Mouse (Mus musculus): ENCODE measurements around the gene Rpl12. TPM values are rescaled to one million over a fixed set of nuclear protein-coding genes. Genes with fewer than 3 reads are reported as not detected.

The Rpl12 gene
- total RNA-seq (2014; fragmentation: Nextera tagmentation), result 3,260 and 3,361 TPM in 2 replicates
- 3,030 and 3,103 TPM in 2 replicates for total RNA-seq (2017)

DNA sequence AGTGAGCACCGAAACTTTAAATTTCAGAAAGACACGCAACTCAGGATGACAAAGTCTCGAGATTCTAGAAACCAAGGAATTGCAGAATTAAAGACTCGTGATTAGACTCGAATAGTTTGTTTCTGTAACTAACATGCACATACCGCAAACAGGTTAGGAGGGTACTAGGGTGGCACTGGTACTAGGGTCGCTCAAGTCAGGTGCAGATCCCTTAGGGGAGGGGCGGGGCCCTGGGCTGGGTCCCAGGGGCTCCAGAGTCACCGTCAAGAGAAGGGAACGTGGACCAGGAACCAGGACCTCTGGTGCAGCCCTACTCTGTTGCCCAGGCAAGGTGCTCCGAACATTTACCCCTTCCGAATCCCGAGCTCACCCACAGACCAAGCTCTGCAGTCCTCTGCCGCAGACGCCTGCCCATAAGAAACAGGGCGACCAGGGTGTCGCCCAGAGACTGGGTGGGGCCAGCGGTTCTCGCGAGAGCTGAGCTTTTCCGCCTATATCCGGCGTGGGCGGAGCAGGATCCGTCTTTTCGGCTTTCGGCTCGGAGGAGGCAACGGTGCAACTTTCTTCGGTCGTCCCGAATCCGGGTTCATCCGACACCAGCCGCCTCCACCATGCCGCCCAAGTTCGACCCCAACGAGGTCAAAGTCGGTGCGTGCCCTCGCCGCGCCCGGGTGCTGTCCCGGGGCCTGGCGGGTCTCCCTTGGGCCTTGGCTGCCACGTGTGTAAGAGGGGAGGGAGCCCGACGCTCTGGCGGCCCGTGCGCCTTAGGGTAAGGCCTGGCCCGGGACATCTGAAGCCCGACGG, at the start of gene Rpl12, which contains the start of gene Lrsam1:
TSS of gene Rpl12 (plus strand) at position 368 of the 804 bp plus-strand sequence.
TSS of gene Lrsam1 (minus strand) at position 423 of the 804 bp plus-strand sequence.
- ATAC-seq (replicated peaks; ENCODE audit: low FRiP score, low TSS enrichment, poor library complexity, severe bottlenecking), result peak; percentile 79

DNA sequence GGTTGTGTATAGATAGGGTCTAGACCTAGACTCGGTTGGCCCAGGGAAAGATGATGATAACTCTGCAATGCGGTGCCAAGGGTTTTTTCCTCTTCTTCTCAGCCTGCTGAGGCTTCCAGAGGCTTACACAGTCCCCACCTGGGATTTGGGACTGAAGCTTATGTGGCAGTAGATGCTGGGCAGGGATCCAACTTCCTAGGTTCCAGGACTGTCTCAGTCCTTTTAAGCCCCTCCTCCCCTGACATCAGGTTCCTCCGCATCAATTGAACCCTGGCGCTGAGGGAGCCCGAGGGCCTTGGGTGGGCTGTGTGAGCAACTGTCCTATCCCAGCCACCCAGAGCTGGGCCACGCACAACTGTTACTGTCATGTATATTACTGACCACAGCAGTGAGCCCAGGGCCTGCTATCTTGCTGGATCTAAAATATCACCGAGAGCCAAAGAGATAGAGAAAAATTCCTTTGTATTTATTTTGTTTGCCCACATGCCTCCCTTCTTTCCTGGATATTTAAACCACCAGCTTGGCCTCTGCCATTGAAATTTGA, 49.6 kb upstream of the Rpl12 start:
- ATAC-seq (replicated peaks; ENCODE audit: low FRiP score, low TSS enrichment, poor library complexity, severe bottlenecking), result no peak

DNA sequence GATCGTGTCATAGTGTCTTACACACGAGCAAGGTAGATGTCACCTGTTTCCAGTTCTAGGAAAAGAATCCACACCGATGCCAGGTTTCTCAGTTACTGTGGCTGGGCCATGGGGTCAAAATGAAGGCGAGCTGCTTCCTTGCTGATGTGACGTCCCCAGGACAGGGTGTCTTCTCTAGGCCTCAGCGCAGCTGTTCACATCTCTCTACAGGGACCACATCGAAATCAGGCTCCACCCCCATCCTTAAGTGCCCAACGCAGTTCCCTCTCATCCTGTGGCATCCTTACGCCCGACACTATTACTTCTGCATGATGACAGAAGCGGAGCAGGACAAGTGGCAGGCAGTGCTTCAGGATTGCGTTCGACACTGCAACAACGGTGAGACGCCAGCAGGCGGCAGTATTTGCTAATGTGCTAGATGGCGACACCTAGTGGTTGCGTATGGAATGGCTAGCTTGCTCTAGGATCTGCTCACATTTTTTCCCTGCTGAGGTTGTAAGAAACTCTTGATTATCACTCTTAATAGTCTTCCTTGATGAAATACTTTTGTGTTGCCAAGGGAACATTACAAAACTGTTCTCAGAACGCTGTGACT, 49.1 kb upstream of the Rpl12 start:
- ATAC-seq (replicated peaks; ENCODE audit: low FRiP score, low TSS enrichment, poor library complexity, severe bottlenecking), result peak; percentile 60

DNA sequence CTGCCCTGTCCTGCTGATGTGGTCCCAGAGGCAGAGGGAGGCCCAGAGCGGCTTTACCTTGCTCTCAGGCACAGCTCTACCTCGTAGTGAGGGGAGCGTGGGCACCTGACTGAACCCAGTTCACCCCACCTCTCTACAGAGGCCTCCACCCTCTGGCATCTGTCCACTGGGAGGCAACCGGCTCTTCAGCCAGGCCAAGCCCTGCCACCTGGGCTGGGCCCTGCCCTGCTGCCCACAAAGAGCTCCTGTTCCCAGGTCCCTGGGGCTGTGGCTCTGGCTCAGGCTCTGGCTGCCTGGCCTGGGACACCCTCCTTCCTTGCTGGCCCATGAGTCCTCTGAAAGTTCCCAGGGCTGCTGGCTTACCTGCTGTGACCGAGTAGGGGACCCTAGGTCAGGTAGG, 47.0 kb upstream of the Rpl12 start:
- ATAC-seq (replicated peaks; ENCODE audit: low FRiP score, low TSS enrichment, poor library complexity, severe bottlenecking), result no peak

DNA sequence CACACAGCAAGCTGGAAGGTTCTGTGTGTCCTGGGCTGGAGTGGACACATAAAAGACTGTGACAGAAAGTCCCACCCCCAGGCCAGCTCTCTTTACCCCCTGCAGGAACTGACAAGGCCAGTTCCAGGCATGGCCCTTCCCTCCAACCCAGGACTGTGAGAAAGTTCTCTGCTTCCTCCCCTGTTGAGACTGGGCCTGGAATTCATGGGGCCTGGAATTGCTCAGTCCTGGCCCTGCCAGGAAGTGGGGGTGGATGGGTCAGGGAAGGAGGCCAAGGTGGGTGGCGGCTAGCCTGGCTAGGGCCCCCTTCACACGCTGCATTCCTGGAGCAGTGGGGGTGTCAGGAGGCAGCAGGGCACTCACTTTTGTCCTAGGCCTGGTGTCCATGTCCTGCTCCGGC, 46.5 kb upstream of the Rpl12 start:
- ATAC-seq (replicated peaks; ENCODE audit: low FRiP score, low TSS enrichment, poor library complexity, severe bottlenecking), result no peak

DNA sequence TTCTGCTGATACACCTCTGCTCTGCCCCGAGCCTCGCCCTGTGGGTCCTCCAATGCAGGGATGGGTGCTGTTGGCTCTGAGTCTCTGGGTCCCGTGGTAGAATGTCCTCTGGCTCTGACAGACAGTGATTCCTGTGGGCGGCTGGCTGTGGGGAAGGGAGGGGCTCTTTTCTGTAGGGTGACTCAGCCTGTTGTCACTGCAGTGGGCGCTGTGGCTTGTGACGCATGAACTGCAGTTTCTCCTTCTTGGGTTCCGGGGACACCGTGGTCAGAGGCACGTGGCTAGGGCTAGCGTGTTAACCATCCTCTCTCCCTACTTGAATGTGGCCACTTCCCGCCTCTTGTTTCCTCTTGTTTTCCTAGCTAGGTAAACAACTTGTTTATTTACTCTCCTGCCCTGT, 43.8 kb upstream of the Rpl12 start:
- peak; percentile 56; the same call in 1 of the 2 replicates for ATAC-seq (replicated peaks; ENCODE audit: low FRiP score, low TSS enrichment, poor library complexity, severe bottlenecking)

DNA sequence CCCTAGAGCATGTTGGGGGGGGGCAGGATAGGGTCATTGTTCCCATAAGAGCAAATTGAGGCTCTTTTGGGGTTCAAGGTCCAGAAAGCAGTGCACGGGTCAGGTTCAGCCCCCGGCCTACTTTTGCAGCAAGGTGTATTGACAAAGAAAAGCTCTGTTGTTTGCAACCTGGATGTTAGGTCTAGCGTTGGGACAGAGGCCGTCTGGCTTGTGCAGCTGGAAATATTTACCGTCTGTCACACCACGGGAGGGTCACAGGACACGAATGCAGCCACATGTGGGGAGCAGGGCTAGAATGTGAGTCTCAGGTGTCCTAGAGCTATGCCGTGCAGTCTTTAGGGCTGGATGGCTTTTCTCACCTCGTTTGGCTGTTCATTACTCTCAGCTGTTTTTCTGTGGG, 43.0 kb upstream of the Rpl12 start:
- ATAC-seq (replicated peaks; ENCODE audit: low FRiP score, low TSS enrichment, poor library complexity, severe bottlenecking), result no peak

DNA sequence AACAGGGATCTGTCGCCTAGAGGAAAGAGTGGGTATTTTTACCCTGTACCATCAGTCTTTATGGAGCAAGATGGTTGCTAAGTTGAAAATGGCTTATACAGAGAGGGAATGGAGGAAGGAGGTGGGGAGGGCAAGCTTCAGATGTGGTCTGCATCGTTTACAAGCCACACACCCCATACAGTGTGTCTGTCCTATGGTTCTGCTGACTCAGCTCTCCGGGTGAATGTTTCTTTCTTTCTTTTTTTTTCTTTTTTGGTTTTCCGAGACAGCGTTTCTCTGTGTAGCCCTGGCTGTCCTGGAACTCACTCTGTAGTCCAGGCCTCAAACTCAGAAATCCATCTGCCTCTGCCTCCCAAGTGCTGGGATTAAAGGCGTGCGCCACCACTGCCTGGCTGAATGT, 40.1 kb upstream of the Rpl12 start:
- no peak for ATAC-seq (replicated peaks; ENCODE audit: low FRiP score, low TSS enrichment, poor library complexity, severe bottlenecking)

DNA sequence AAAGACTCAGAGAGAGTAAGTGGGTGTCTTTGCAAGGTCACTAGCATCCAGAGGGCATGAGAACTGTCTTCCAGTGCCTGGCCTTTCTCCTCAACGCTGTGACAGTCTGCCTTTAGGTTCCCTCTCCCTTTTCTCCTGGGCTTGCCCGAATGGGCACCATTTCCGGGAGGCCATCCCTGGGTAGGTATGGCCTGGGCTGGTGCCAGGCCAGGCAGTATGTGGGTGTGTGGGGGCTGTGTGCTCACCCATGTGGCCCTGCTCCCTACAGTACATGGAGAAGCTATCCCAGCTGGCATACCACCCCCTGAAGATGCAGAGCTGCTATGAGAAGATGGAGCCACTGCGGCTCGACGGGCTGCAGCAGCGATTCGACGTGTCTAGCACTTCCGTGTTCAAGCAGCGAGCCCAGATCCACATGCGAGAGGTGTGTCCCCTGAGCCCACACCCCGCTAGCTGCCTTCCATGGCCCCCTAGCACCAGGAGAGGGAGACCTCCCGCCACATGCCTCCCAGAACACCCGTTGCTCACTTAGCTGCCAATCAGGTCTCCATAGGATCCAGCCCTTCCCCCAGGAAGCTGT, 39.5 kb upstream of the Rpl12 start:
- ATAC-seq (replicated peaks; ENCODE audit: low FRiP score, low TSS enrichment, poor library complexity, severe bottlenecking), result no peak

DNA sequence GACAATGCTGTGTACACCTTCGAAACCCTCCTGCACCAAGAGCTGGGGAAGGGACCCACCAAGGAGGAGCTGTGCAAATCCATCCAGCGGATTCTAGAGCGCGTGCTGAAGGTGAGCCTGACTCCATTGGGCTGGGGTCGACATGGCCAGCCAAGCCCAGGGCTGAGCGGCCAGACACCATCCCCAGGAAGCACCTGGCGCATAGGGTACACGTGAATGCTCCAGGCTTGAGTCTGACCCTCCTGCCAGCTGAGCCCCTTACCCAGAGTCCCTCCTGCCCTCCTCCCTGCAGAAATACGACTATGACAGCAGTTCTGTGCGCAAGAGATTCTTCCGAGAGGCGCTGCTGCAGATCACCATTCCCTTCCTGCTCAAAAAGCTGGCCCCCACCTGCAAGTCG, 38.8 kb upstream of the Rpl12 start:
- no peak for ATAC-seq (replicated peaks; ENCODE audit: low FRiP score, low TSS enrichment, poor library complexity, severe bottlenecking)

DNA sequence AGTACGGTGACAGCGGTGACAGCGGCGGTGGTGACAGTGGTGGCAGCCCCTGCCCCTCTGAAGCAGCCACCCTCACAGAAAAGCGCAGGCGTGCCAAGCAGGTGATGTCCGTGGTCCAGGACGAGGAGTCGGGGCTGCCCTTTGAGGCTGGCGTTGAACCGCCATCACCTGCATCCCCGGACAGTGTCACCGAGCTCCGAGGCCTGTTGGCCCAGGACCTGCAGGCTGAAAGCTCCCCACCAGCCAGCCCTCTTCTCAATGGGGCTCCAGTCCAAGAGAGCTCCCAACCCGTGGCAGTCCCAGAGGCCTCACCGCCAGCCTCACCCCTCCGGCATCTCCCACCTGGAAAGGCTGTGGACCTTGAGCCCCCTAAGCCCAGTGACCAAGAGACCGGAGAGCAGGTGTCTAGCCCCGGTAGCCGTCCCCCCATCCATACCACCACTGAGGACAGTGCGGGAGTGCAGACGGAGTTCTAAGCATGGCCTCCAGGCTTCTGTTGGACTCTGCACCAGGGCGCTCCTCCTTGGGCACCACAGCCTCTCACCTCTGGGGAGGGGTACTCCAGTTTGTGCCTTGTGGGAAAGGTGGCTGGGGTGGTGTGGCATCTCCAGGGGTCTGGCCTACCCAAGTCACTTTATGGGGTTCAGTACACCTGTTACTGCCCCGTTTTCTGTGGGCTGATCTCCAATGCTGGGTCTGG, 37.7 kb upstream of the Rpl12 start:
- no peak for ATAC-seq (replicated peaks; ENCODE audit: low FRiP score, low TSS enrichment, poor library complexity, severe bottlenecking)

DNA sequence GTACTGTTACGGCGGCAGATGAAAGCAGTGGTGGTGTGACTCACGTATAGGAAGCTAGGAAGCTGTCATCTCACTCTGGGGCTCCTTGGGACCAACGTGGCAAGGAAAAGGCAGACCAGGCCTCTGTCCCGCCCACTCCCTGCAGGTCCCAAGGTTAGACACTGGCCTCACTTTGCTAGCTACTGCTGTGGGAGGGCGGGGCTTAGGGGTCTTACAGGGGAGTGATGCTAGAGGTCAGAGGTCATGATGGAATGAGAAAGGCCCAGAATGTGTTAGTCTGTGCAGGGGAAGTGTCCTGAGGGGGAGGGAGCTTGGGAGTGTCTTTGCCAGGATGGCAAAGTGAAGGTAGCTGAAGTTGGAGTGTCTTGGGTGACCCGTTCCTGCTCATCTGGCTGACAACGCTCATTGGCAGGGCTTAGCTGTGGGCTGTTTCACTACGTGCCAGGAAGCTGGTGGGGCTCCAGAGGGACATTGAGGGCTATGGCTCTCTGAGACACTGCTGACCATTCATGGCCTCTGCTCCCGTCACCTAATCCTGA, 37.0 kb upstream of the Rpl12 start:
- no peak for ATAC-seq (replicated peaks; ENCODE audit: low FRiP score, low TSS enrichment, poor library complexity, severe bottlenecking)

DNA sequence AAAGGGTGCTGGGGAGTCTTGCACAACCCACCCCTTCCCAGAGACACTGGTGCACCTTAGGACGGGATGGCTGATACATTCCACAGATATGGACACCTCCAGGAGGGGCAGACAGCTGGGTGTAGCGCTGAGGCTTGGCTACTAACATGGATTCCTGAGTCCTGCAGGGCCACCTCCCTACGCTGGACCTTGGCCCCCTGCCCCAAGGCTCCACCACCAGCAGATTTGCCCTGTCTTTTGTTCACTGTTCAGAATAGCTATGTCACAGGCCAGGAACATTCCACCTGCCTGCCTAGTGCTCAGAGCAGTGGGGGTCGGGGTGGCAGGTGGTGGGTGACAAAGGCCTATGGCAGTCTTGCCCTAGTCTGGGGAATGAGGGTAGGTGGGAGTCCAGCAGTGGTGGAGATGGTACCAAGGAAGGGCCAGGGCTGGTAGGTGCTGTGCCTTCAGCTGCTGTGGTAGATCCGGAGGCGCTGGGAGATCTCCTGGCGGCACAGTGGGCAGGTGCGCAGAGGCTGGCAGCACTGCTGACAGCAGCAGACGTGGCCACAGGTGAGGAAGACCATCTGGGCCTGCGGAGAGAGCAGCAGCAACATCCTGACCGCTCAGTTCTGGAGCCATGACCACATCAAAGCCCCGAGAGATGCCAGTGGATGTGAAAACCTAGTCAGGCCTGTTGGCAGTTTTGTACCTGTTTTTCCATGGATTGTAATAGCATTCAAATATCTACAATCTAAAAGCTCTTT, 34.9 kb upstream of the Rpl12 start:
- ATAC-seq (replicated peaks; ENCODE audit: low FRiP score, low TSS enrichment, poor library complexity, severe bottlenecking), result no peak

DNA sequence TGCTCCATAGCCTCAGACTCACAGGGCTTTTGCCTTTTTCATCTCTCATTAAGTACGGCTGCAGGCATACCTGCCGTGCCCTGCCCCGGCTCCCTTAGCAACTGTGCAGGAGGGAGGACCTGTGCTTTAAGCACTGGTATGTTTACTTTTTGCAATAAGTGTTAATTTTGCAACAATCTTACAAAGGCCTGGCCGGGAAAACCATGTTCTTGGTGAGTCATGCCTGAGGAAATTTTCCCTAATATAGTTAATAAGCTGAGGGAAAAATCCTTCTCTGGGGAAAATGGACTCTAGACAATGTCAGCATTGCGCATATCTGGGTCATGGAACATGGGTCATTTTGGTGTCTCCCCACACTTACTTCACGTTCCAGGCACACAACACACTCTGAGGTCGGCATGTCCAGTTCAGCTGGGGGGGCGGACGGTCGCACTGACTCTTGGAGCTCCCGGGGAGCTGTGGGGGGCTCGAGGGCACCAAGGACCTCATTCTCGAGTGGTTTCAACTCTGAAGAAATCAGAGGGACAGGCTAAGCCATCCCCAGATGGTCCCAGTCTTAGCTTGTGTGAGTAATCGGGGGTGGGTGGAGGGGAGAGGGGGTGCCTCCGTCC, 33.6 kb upstream of the Rpl12 start:
- ATAC-seq (replicated peaks; ENCODE audit: low FRiP score, low TSS enrichment, poor library complexity, severe bottlenecking), result no peak

DNA sequence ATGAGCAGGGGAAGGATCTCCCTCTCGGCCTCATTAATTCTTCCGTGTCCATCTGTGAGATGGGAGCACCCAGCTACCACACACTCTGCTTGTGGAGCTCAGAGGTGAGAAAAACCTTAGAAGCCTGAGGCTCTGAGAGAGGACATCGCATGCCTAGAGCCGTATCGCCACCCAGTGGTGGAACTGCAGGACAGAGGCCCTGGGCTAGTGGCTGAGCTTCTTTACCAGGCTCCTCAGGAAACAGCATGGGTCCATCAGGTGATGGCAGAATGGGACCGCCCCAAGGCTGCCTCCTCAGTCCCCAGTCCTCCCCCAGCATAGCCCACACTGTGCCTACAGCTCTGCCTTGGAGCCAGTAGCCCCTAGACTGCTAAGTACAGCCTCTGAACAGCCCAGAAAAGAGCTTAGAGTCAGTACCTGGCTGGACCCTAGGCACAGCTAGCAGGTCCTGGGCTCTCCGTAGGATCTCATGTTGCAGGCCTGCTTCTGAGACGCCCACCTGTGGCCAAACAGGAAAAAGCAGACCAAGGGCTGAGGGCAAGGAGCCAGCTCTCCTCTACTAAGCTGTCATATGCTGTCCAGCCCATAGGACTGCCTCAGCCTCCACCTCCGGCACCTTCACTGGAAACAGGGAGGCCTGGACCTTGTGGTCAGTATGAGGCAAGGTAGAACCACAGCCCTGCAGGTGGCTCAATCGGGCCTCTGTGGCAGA, 33.0 kb upstream of the Rpl12 start:
- peak; percentile 75 for ATAC-seq (replicated peaks; ENCODE audit: low FRiP score, low TSS enrichment, poor library complexity, severe bottlenecking)

DNA sequence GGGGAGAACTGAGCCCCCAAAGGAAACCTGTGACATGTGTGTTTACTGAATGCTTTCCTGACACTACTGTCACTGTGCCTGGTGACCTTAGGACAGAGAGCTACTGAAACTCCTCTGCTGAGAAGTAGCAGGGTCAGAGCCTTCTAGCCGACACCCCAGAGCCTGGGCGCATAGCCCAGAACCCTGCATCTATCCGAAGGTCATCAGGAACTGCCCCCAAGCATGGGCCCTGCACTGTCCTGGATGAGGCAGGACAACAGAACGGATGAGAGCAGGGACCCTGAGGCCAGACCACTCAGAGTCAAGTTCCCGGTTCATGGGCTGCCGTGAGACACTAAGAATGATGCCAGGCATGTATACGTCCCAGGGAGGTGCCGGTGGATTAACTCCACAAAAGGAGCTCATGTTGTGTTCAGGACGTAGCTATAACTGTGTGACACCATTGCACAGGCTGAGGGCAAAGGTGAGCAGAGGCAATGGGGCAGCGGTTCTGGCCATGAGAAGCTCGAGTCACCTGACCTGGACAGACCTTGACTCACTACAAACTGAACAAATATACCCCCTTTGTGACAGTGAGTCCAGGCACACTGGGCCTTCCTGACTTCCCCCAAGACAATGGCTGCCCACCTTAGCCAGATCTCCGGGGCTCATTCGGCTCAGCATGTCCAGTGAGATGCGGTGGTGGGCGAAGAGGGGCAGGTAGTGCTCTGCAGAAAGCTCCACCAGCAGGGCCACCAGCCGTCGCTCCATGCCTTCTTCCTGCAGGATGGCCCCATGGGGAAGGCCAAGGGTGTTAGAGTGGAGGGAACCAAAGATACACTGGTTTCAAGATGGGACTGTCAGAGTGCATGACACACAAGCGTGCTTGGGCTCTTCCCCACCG, 32.2 kb upstream of the Rpl12 start:
- ATAC-seq (replicated peaks; ENCODE audit: low FRiP score, low TSS enrichment, poor library complexity, severe bottlenecking), result no peak

DNA sequence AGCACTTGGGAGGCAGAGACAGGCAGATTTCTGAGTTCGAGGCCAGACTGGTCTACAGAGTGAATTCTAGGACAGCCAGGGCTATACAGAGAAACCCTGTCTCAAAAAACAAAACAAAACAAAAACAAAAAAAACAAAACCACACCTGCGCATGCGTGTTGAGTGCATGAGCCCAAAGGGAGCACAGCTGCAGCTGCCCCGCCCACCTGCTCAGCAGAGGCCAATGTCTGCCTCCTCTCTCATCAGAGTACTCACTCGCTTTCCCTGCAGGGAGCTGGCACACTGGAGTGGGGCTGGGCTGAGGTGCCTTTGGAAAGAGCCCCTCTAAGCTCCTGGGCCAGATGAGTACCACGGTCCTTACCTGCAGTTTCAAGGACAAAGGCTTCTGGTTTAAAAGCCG, 29.6 kb upstream of the Rpl12 start:
- peak; percentile 60; the same call in 1 of the 2 replicates for ATAC-seq (replicated peaks; ENCODE audit: low FRiP score, low TSS enrichment, poor library complexity, severe bottlenecking)
